Mouse (Mus musculus) kidney, embryonic 15.5 days (tissue): Measurements from ENCODE around the gene Ganc. TPM values are rescaled to one million over a fixed set of nuclear protein-coding genes. Genes with fewer than 3 reads are reported as not detected.

Experiments
- ATAC-seq: fragments of 200-750 bp; cut with Nextera tagmentation; replicated peaks from 2 replicates; pipeline ENCODE4 v1.8.0; 2017; ENCODE audit warnings: moderate TSS enrichment; ENCODE audit not compliant: low FRiP score
- H3K27ac ChIP-seq: fragments of 300-500 bp; sonication (generic); 2 replicates; pipeline ENCODE4 v1.5.1; 2015; ENCODE audit warnings: mild to moderate bottlenecking, inconsistent platforms
- H3K27me3 ChIP-seq: fragments of 300-500 bp; sonication (generic); 2 replicates; pipeline ENCODE4 v1.6.1; 2015; ENCODE audit warnings: inconsistent platforms
- H3K36me3 ChIP-seq: fragments of 300-500 bp; sonication (generic); 2 replicates; pipeline ENCODE4 v1.6.1; 2015; ENCODE audit warnings: inconsistent platforms
- H3K4me1 ChIP-seq: fragments of 300-500 bp; sonication (generic); 2 replicates; pipeline ENCODE4 v1.6.1; 2015; ENCODE audit warnings: inconsistent platforms
- H3K4me2 ChIP-seq: fragments of 300-500 bp; sonication (generic); 2 replicates; pipeline ENCODE4 v1.6.1; 2015; ENCODE audit warnings: moderate library complexity, mild to moderate bottlenecking, inconsistent platforms
- H3K4me3 ChIP-seq: fragments of 300-500 bp; sonication (generic); replicated peaks from 2 replicates; pipeline ENCODE4 v1.5.1; 2015; ENCODE audit warnings: mild to moderate bottlenecking, inconsistent platforms
- H3K9ac ChIP-seq: fragments of 300-500 bp; sonication (generic); 2 replicates; pipeline ENCODE4 v1.6.1; 2015; ENCODE audit warnings: mild to moderate bottlenecking, inconsistent platforms
- H3K9me3 ChIP-seq: fragments of 300-500 bp; sonication (generic); replicated peaks from 2 replicates; pipeline ENCODE4 v1.6.1; 2016; ENCODE audit warnings: inconsistent platforms
- WGBS: fragments of 180-500 bp; shearing (Covaris S2); methylation state at CpG from one replicate; pipeline ENCODE4 v1.1.7; 2015; ENCODE audit warnings: mixed read lengths; 5-methylcytosine and 5-hydroxymethylcytosine counted together
- polyA plus RNA-seq: library from polyadenylated mRNA; unstranded; fragments of >200 nt; fragmentation: Nextera tagmentation; extraction: Ambion mirVana; gene quantifications from 2 replicates; pipeline ENCODE4 v1.2.1, GENCODE M21; 2015

The Ganc gene
- polyA plus RNA-seq, 1 experiment from 2014 or later: 10.7 TPM

DNA sequence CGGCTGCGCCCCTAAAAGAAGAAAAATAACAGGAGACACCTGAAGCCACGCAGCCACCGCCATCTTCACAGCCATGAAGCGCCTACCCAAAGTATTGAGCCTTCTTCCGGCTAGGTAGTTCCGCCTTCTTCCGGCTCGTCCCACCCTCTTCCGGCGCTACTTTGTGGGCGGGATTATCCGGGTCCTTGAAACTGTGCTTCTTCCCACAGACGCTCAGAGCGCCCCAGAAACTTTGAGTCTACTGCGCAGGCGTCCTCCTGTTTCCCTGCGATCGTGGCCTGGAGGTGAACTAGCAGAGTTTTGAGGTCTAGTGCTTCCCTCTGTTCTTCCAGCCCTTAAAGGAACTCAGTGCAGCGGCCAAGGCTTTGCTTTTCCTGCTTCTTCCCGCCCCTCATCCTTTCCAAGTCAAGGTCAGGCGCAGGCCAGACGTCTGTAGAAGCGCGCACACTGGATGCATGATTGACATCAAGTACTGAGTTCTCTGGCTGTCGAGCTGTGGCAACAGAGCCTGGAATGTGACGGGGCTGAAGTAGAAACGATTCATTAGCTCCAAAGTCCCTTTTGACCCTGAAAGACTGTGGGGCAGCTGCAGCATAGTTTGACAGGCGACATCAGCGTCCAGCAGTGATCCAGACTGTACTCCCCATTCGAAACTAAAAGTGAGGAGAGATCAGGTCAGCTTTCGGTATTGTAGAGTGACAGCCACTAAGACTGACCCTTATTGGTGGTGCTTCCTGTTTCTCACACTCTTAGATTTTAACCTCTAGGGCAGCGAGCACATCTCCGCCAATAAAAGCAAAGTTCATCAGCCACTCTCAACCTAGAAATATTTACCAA, 508 bp downstream of the Ganc start, which contains the start of gene Tmem87a:
Gene Tmem87a, minus strand, starts transcription at position 128 of the 837 bp plus-strand sequence.
- H3K27ac ChIP-seq: peak within 1 kb of the TSS; percentile 100
- peak within 1 kb of the TSS; percentile 80 for H3K4me2 ChIP-seq
- no peaks in the 10 kb centered on the region for H3K27me3 ChIP-seq
- peaks cover 17% of the 10 kb centered on the region for H3K4me1 ChIP-seq
- peak within 1 kb of the TSS; percentile 89 for H3K4me3 ChIP-seq
- 0 out of 2 replicates have a peak, but pooled peaks cover 3% of the 10 kb centered on the region for H3K9me3 ChIP-seq
- WGBS: under 1% methylated on average over 34 of the region's 34 CpGs
- peak within 1 kb of the TSS; percentile 73 for H3K9ac ChIP-seq
- peak; percentile 99 for ATAC-seq
- H3K36me3 ChIP-seq: peaks cover 7% of the 10 kb centered on the region

DNA sequence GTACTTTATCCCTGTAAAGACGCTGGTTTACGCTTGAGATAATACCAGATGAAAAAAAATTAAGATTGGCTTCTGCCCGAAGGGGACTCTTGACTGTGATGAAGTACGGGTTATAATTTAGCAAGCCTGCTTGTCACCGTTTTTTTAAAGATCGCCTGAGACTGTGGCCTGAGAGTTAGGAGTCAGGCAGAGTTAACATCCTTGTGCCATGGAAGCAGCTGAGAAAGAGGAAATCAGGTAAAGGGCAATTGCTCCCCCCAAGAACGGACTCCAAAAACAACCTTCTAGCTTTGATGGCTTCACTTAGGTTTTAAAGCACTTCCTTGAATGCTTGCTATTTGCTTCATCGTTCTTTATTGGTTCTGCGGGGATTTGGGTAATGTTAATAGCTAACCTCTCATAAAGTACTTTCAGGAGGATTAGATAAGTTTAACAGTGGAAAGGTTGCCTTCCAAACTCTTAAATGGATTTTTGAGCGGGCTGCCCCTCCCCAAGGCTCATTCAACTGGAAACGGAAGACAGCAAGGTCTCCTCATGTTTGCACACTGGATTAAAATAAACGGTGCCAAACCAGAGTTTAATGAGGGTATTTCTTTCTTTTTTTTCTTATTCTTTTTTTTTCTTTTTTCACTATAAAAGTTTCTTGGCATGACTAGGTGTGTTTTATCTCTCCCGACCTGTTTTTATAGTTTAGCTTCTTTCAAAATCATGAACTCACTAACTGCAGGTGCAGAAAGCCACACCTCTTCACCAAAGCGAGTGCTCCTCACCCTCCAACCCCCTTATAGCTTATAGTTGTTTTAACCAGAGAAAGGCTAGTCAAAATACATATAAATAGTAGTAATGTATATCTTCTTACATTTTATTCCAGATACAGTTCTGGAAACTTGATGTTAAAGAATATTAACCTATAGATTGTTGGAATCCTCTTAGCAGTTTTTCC, 1.4 kb downstream of the Ganc start:
- H3K4me1 ChIP-seq: peaks cover 17% of the 10 kb centered on the region
- WGBS: 13% methylated on average over 14 of the region's 14 CpGs
- peak overlapping the region; percentile 73 for H3K9ac ChIP-seq
- peaks cover 7% of the 10 kb centered on the region for H3K36me3 ChIP-seq
- peak overlapping the region; percentile 100 for H3K27ac ChIP-seq
- H3K4me2 ChIP-seq: peak overlapping the region; percentile 80
- H3K27me3 ChIP-seq: no peaks in the 10 kb centered on the region
- no peak; the same call in 1 of the 2 replicates for ATAC-seq
- 0 out of 2 replicates have a peak, but pooled peaks cover 4% of the 10 kb centered on the region for H3K9me3 ChIP-seq
- H3K4me3 ChIP-seq: peak overlapping the region; percentile 89

DNA sequence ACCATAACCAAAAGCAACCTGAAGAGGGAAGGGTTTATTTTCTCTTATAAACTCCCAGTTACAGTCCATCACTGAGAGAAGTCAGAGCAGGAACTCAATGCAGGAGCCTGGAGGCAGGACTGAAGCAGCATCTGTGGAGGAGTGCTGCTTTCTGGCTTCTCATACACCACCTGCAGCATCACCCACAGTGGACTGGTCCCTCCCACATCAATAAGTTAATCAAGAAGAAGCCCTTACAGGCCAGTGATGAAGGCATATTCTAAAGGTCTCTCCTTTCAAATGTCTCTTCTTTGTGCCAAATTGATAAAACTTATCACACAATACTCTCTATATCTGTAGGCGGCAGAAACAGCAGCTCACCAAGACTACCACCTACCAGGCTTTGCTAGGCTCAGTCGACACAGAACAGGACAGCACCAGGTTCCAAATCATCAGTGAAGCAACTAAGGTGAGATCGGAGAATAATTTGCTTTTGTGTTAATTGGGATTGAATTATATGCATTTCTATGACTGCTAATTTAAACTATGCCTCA, 7.5 kb downstream of the Ganc start:
- Histone ChIP-seq H3K9ac (no peak overlapping the region), H3K4me2 (no peak overlapping the region), H3K4me1 (no peaks in the 10 kb centered on the region), H3K27ac (no peak overlapping the region), H3K36me3 (no peaks in the 10 kb centered on the region; the same call in 1 of the 2 replicates), H3K9me3 (0 out of 2 replicates have a peak, but pooled peaks cover 4% of the 10 kb centered on the region), H3K4me3 (no peak overlapping the region), H3K27me3 (no peaks in the 10 kb centered on the region)
- no peak for ATAC-seq
- 94% methylated on average over 3 of the region's 3 CpGs for WGBS

DNA sequence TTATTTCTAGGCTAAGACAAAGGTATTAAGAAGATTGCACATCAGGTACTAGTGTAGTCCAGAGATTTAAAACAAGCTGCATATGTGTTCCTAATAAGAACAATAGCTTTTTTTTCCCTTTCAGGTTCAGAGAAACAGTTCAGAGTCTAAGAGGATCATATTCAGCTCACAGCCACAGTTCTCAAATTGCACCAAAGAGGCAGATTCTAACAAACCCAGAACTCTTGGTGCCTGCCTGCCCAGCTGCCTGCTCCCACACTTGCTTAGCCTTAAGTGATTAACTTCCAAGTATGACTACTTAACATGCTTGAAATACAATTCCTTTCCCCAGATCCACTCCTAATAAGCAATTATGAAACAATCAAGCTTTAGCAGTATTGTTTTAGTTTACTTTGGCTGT, 10.4 kb downstream of the Ganc start:
- Histone ChIP-seq H3K36me3 (no peaks in the 10 kb centered on the region), H3K27ac (no peak overlapping the region), H3K4me3 (no peak overlapping the region), H3K4me2 (no peak overlapping the region), H3K9ac (no peak overlapping the region), H3K9me3 (0 out of 2 replicates have a peak, but pooled peaks cover 2% of the 10 kb centered on the region), H3K27me3 (no peaks in the 10 kb centered on the region), H3K4me1 (no peaks in the 10 kb centered on the region)
- ATAC-seq: no peak

DNA sequence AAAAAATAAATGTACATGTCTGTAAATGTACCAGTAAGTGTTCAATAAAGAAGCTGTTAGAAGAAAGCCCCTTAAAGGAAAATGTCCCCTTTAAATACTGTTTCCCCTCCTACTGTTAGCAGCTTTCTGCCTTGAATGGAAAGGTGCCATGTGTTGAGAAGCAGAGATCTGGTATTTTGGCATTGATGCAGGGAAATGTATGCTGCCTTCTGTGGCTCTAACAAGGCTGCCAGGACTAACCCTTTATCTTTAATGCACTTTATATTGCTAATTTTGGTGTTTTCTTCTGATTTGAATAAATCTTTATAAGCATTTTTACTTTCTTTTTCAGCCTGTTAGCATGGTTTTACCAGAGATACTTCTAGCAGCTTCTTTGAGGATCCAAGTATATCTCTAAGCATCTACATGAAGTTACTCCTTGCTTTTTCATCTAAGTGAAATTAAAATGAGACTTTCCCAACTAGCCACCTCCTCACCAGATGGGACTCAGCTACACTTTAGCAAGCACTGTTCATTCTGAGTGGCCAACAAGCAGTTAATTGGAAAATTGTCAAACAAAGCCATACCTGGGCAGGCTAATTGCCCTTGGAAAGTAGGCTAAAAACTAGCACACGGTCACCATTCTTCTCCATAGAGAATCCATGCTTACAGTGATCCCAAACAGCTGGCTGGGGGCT, 11.2 kb downstream of the Ganc start:
- Histone ChIP-seq H3K4me2 (no peak overlapping the region), H3K9me3 (no peaks in the 10 kb centered on the region), H3K27ac (no peak overlapping the region), H3K4me1 (no peaks in the 10 kb centered on the region), H3K4me3 (no peak overlapping the region), H3K27me3 (no peaks in the 10 kb centered on the region), H3K9ac (no peak overlapping the region), H3K36me3 (no peaks in the 10 kb centered on the region)
- no peak for ATAC-seq
- WGBS: 61% methylated on average over 1 of the region's 1 CpGs

DNA sequence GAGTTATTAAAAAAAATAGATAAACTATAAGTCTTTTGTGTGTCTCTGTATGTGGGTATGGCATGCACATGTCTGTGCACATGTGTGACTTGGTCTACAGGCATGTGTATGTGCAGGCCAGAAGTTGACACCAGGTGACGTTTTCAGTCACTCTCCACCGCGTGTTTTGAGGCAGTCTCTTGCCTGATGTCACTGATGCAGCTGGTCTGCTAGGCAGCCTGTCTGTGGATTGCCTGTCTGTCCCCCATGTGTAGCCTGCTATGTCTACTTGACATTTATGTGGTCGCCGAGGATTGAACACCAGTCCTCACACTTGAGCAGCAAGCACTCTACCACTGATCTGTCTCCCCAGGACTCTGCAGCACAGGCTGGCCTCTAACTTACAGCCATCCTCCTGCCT, 20.7 kb downstream of the Ganc start:
- no peak overlapping the region for H3K27ac ChIP-seq
- 85% methylated on average over 5 of the region's 5 CpGs for WGBS
- H3K36me3 ChIP-seq: no peaks in the 10 kb centered on the region
- ATAC-seq: no peak
- H3K9ac ChIP-seq: no peak overlapping the region
- H3K4me2 ChIP-seq: no peak overlapping the region
- H3K4me1 ChIP-seq: no peaks in the 10 kb centered on the region
- no peaks in the 10 kb centered on the region for H3K9me3 ChIP-seq
- no peak overlapping the region for H3K4me3 ChIP-seq
- no peaks in the 10 kb centered on the region for H3K27me3 ChIP-seq

DNA sequence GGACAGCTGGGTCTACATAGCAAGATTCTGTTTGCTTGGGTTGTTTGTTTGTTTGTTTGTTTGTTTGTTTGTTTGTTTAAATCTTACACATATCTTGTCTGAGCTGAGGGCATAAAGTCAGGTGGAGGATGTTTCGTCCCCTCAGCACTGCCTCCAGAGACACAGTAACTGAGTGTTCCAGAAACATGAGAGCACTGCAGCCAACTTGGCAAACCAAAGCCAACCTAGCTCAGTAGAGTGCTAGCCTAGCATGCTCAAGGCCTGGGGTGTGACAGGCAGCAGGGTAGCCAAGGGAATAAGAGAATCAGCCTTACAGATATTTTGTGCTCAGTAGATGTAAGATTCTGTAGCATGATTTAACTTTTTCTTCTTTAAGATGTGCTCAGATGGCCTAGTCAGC, 40.8 kb downstream of the Ganc start:
- 92% methylated on average over 1 of the region's 1 CpGs for WGBS
- Histone ChIP-seq H3K27me3 (no peaks in the 10 kb centered on the region), H3K9ac (no peak overlapping the region)

DNA sequence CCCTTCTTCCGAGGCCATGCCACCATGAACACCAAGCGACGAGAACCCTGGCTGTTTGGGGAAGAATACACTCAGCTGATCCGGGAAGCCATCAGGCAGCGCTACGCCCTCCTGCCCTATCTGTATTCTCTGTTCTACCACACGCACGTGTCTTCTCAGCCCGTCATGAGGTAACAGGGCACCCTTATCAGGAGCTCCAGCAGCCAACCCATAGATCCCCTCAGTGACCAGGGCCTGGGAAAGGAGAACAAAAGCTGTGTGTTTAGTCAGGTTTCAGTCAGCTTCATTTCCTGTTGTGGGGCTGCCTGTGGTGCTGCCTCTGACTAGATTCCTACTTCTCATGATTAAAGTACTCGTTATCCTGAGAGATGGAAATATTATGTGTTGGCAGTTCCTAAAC, 42.7 kb downstream of the Ganc start:
- H3K27me3 ChIP-seq: no peaks in the 10 kb centered on the region
- no peaks in the 10 kb centered on the region for H3K4me1 ChIP-seq
- ATAC-seq: no peak
- H3K9me3 ChIP-seq: no peaks in the 10 kb centered on the region
- 79% methylated on average over 10 of the region's 10 CpGs for WGBS
- no peak overlapping the region for H3K27ac ChIP-seq
- H3K4me3 ChIP-seq: no peak overlapping the region
- no peaks in the 10 kb centered on the region for H3K36me3 ChIP-seq
- no peak overlapping the region for H3K4me2 ChIP-seq
- no peak overlapping the region for H3K9ac ChIP-seq

More for the DNA sequence above, 40.8 kb downstream of the Ganc start:
- Histone ChIP-seq H3K4me2 (no peak overlapping the region), H3K9me3 (no peaks in the 10 kb centered on the region), H3K4me3 (no peak overlapping the region), H3K36me3 (no peaks in the 10 kb centered on the region), H3K27ac (no peak overlapping the region), H3K4me1 (no peaks in the 10 kb centered on the region)
- ATAC-seq: no peak

DNA sequence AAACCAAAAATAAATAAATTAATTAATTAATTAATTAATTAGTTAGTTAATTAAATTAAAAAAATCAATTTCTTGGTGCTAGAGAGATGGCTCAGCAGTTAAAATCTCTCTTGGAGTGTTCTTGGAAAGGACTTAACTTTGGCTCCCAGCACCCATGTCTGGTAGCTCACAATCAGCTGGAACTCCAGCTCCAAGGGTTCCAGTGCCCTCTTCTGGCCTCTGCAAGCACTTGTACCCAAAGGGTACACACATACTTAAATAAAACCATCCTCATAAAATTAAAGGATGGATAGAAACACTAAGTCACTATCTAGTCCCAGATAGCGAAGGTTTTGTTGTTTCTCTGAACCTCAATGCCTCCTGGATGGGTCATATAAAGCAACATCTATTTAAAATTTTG, 43.6 kb downstream of the Ganc start:
- no peak overlapping the region for H3K9ac ChIP-seq
- H3K9me3 ChIP-seq: no peaks in the 10 kb centered on the region
- no peaks in the 10 kb centered on the region for H3K36me3 ChIP-seq
- no peak overlapping the region for H3K4me3 ChIP-seq
- no peak overlapping the region for H3K4me2 ChIP-seq
- WGBS: 98% methylated on average over 1 of the region's 1 CpGs
- no peaks in the 10 kb centered on the region for H3K27me3 ChIP-seq
- H3K27ac ChIP-seq: no peak overlapping the region
- no peak for ATAC-seq
- H3K4me1 ChIP-seq: no peaks in the 10 kb centered on the region

DNA sequence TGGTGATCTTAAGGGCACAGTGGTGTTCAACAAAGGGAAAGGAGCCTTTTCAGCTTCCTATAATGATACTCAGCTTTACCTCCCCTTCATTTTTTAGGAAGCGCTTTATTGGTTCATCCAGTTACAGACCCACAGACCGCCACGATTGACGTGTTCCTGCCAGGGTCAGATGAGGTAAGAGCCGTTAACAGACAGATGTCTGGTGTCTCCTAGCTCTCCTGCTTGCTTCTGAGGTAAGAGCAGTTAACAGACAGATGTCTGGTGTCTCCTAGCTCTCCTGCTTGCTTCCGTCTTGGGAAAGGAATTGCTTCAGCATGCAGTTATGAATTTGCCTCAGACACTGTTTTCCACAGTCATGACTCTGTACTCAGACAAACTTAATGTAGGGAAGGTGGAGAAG, 47.0 kb downstream of the Ganc start:
- WGBS: 73% methylated on average over 6 of the region's 6 CpGs
- no peak overlapping the region for H3K4me3 ChIP-seq

DNA sequence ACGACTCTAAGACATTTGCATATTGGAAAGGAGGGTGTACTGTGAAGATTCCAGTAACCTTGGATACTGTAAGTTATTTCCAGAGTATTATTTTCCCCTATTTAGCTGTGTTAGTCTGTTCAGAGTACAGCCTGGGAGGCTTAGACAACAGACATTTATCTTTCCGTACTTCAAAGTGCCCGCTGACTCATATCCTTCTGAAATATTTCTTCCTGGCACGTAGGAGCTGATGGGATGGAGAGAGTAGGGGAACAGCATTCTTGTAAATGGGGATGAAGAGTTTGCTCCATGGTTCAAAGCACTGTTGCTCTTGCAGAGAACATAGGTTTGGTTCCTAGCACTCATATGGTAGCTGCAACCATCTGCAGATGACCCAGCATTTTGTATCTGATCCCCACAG, 48.9 kb downstream of the Ganc start:
- H3K27ac ChIP-seq: no peak overlapping the region
- WGBS: 59% methylated on average over 4 of the region's 4 CpGs

More for the DNA sequence above, 47.0 kb downstream of the Ganc start:
- no peak overlapping the region for H3K27ac ChIP-seq
- no peaks in the 10 kb centered on the region for H3K36me3 ChIP-seq
- no peak for ATAC-seq
- H3K9me3 ChIP-seq: no peaks in the 10 kb centered on the region
- no peaks in the 10 kb centered on the region for H3K27me3 ChIP-seq
- H3K4me2 ChIP-seq: no peak overlapping the region
- no peak overlapping the region for H3K9ac ChIP-seq
- H3K4me1 ChIP-seq: no peaks in the 10 kb centered on the region

More for the DNA sequence above, 48.9 kb downstream of the Ganc start:
- Histone ChIP-seq H3K9me3 (no peaks in the 10 kb centered on the region), H3K4me1 (no peaks in the 10 kb centered on the region), H3K4me3 (no peak overlapping the region), H3K9ac (no peak overlapping the region), H3K36me3 (no peaks in the 10 kb centered on the region), H3K4me2 (no peak overlapping the region), H3K27me3 (no peaks in the 10 kb centered on the region)
- ATAC-seq: no peak
